Mouse (Mus musculus): ENCODE results near the gene Ccdc14. TPM values are rescaled to one million over a fixed set of nuclear protein-coding genes. Genes with fewer than 3 reads are reported as not detected.

Gene Ccdc14
- polyA plus RNA-seq, 1 experiment from 2014 or later = 8.5 TPM

GRCm38 (mm10) chr16:34667031-34667726 lies 23.2 kb upstream of the Ccdc14 start:
- WGBS = 12% methylated on average over 20 of the region's 20 CpGs
- Histone ChIP-seq H3K36me3 (ENCODE audit: control insufficient read depth, insufficient read depth, low read length) (no peaks in the 10 kb centered on the region), H3K27ac (ENCODE audit: low read length) (no peak overlapping the region), H3K27me3 (ENCODE audit: control insufficient read depth, insufficient read depth, low read length) (no peaks in the 10 kb centered on the region), H3K9me3 (ENCODE audit: control insufficient read depth, low read depth, low read length) (no peaks in the 10 kb centered on the region), H3K9ac (replicated peaks; ENCODE audit: low read depth, low read length) (no peak overlapping the region), H3K4me3 (ENCODE audit: low read depth, low read length) (no peak overlapping the region), H3K4me2 (replicated peaks; ENCODE audit: low read depth, low read length) (peak overlapping the region; percentile 22; the same call in 1 of the 2 replicates), H3K4me1 (ENCODE audit: control insufficient read depth, insufficient read depth, low read length) (no peaks in the 10 kb centered on the region)
- 0 out of 2 replicates have a peak, but pooled peaks have one; percentile 61 for ATAC-seq (ENCODE audit: insufficient number of reproducible peaks, insufficient read depth, low FRiP score, low read depth)

- Histone ChIP-seq H3K9ac (replicated peaks; ENCODE audit: low read depth, low read length) (no peak overlapping the region), H3K27ac (ENCODE audit: low read length) (no peak overlapping the region), H3K27me3 (ENCODE audit: control insufficient read depth, insufficient read depth, low read length) (no peaks in the 10 kb centered on the region), H3K4me3 (ENCODE audit: low read depth, low read length) (no peak overlapping the region), H3K4me2 (replicated peaks; ENCODE audit: low read depth, low read length) (no peak overlapping the region), H3K4me1 (ENCODE audit: control insufficient read depth, insufficient read depth, low read length) (no peaks in the 10 kb centered on the region), H3K9me3 (ENCODE audit: control insufficient read depth, low read depth, low read length) (no peaks in the 10 kb centered on the region), H3K36me3 (ENCODE audit: control insufficient read depth, insufficient read depth, low read length) (no peaks in the 10 kb centered on the region)
- ATAC-seq (ENCODE audit: insufficient number of reproducible peaks, insufficient read depth, low FRiP score, low read depth) = no peak
- WGBS = 69% methylated on average over 9 of the region's 9 CpGs
These were observed 22.1 kb upstream of the Ccdc14 start for GRCm38 (mm10) chr16:34668341-34668740.

GRCm38 (mm10) chr16:34671966-34672365 lies 18.4 kb upstream of the Ccdc14 start:
- no peak overlapping the region for H3K4me3 ChIP-seq (ENCODE audit: low read depth, low read length)
- no peaks in the 10 kb centered on the region for H3K4me1 ChIP-seq (ENCODE audit: control insufficient read depth, insufficient read depth, low read length)
- no peaks in the 10 kb centered on the region for H3K36me3 ChIP-seq (ENCODE audit: control insufficient read depth, insufficient read depth, low read length)
- H3K9ac ChIP-seq (replicated peaks; ENCODE audit: low read depth, low read length) = no peak overlapping the region
- H3K27me3 ChIP-seq (ENCODE audit: control insufficient read depth, insufficient read depth, low read length) = no peaks in the 10 kb centered on the region
- no peak overlapping the region for H3K27ac ChIP-seq (ENCODE audit: low read length)
- WGBS = 53% methylated on average over 7 of the region's 7 CpGs
- H3K9me3 ChIP-seq (ENCODE audit: control insufficient read depth, low read depth, low read length) = no peaks in the 10 kb centered on the region
- H3K4me2 ChIP-seq (replicated peaks; ENCODE audit: low read depth, low read length) = no peak overlapping the region
- no peak for ATAC-seq (ENCODE audit: insufficient number of reproducible peaks, insufficient read depth, low FRiP score, low read depth)

GRCm38 (mm10) chr16:34672822-34673221 lies 17.6 kb upstream of the Ccdc14 start:
- Histone ChIP-seq H3K4me3 (ENCODE audit: low read depth, low read length) (no peak overlapping the region), H3K9ac (replicated peaks; ENCODE audit: low read depth, low read length) (no peak overlapping the region), H3K4me2 (replicated peaks; ENCODE audit: low read depth, low read length) (no peak overlapping the region), H3K4me1 (ENCODE audit: control insufficient read depth, insufficient read depth, low read length) (no peaks in the 10 kb centered on the region), H3K27me3 (ENCODE audit: control insufficient read depth, insufficient read depth, low read length) (no peaks in the 10 kb centered on the region), H3K9me3 (ENCODE audit: control insufficient read depth, low read depth, low read length) (no peaks in the 10 kb centered on the region), H3K36me3 (ENCODE audit: control insufficient read depth, insufficient read depth, low read length) (no peaks in the 10 kb centered on the region), H3K27ac (ENCODE audit: low read length) (no peak overlapping the region)
- ATAC-seq (ENCODE audit: insufficient number of reproducible peaks, insufficient read depth, low FRiP score, low read depth) = no peak
- 76% methylated on average over 3 of the region's 3 CpGs for WGBS

- no peaks in the 10 kb centered on the region for H3K9me3 ChIP-seq (ENCODE audit: control insufficient read depth, low read depth, low read length)
- no peak overlapping the region for H3K4me3 ChIP-seq (ENCODE audit: low read depth, low read length)
- H3K4me2 ChIP-seq (replicated peaks; ENCODE audit: low read depth, low read length) = no peak overlapping the region
- no peak overlapping the region for H3K27ac ChIP-seq (ENCODE audit: low read length)
- H3K27me3 ChIP-seq (ENCODE audit: control insufficient read depth, insufficient read depth, low read length) = no peaks in the 10 kb centered on the region
- 82% methylated on average over 6 of the region's 6 CpGs for WGBS
- ATAC-seq (ENCODE audit: insufficient number of reproducible peaks, insufficient read depth, low FRiP score, low read depth) = no peak
- no peaks in the 10 kb centered on the region for H3K4me1 ChIP-seq (ENCODE audit: control insufficient read depth, insufficient read depth, low read length)
- H3K36me3 ChIP-seq (ENCODE audit: control insufficient read depth, insufficient read depth, low read length) = no peaks in the 10 kb centered on the region
- no peak overlapping the region for H3K9ac ChIP-seq (replicated peaks; ENCODE audit: low read depth, low read length)
These were observed 16.1 kb upstream of the Ccdc14 start for GRCm38 (mm10) chr16:34674365-34674764.

- ATAC-seq (ENCODE audit: insufficient number of reproducible peaks, insufficient read depth, low FRiP score, low read depth) = no peak
- Histone ChIP-seq H3K9me3 (ENCODE audit: control insufficient read depth, low read depth, low read length) (no peaks in the 10 kb centered on the region), H3K27me3 (ENCODE audit: control insufficient read depth, insufficient read depth, low read length) (no peaks in the 10 kb centered on the region), H3K4me3 (ENCODE audit: low read depth, low read length) (no peak overlapping the region), H3K36me3 (ENCODE audit: control insufficient read depth, insufficient read depth, low read length) (no peaks in the 10 kb centered on the region), H3K9ac (replicated peaks; ENCODE audit: low read depth, low read length) (no peak overlapping the region), H3K4me2 (replicated peaks; ENCODE audit: low read depth, low read length) (no peak overlapping the region), H3K27ac (ENCODE audit: low read length) (no peak overlapping the region), H3K4me1 (ENCODE audit: control insufficient read depth, insufficient read depth, low read length) (no peaks in the 10 kb centered on the region)
These were observed 8.6 kb upstream of the Ccdc14 start for GRCm38 (mm10) chr16:34681823-34682222.

- H3K27me3 ChIP-seq (ENCODE audit: control insufficient read depth, insufficient read depth, low read length) = no peaks in the 10 kb centered on the region
- H3K36me3 ChIP-seq (ENCODE audit: control insufficient read depth, insufficient read depth, low read length) = no peaks in the 10 kb centered on the region
- no peak overlapping the region; the same call in 1 of the 2 replicates for H3K4me3 ChIP-seq (ENCODE audit: low read depth, low read length)
- no peak overlapping the region for H3K27ac ChIP-seq (ENCODE audit: low read length)
- H3K9me3 ChIP-seq (ENCODE audit: control insufficient read depth, low read depth, low read length) = no peaks in the 10 kb centered on the region
- no peak for ATAC-seq (ENCODE audit: insufficient number of reproducible peaks, insufficient read depth, low FRiP score, low read depth)
- H3K9ac ChIP-seq (replicated peaks; ENCODE audit: low read depth, low read length) = no peak overlapping the region
- WGBS = 65% methylated on average over 3 of the region's 3 CpGs
- H3K4me1 ChIP-seq (ENCODE audit: control insufficient read depth, insufficient read depth, low read length) = peaks cover 4% of the 10 kb centered on the region; the same call in 1 of the 2 replicates
- no peak overlapping the region for H3K4me2 ChIP-seq (replicated peaks; ENCODE audit: low read depth, low read length)
These were observed 537 bp upstream of the Ccdc14 start for GRCm38 (mm10) chr16:34689879-34690278.

- Histone ChIP-seq H3K9me3 (ENCODE audit: control insufficient read depth, low read depth, low read length) (no peaks in the 10 kb centered on the region), H3K4me2 (replicated peaks; ENCODE audit: low read depth, low read length) (peak overlapping the region; percentile 77), H3K36me3 (ENCODE audit: control insufficient read depth, insufficient read depth, low read length) (peaks cover 6% of the 10 kb centered on the region; the same call in 1 of the 2 replicates), H3K27me3 (ENCODE audit: control insufficient read depth, insufficient read depth, low read length) (no peaks in the 10 kb centered on the region), H3K4me3 (ENCODE audit: low read depth, low read length) (peak overlapping the region; percentile 70), H3K27ac (ENCODE audit: low read length) (peak overlapping the region; percentile 86; the same call in 1 of the 2 replicates), H3K9ac (replicated peaks; ENCODE audit: low read depth, low read length) (peak overlapping the region; percentile 33), H3K4me1 (ENCODE audit: control insufficient read depth, insufficient read depth, low read length) (peaks cover 4% of the 10 kb centered on the region; the same call in 1 of the 2 replicates)
- ATAC-seq (ENCODE audit: insufficient number of reproducible peaks, insufficient read depth, low FRiP score, low read depth) = no peak
- WGBS = 12% methylated on average over 11 of the region's 11 CpGs
These were observed 740 bp downstream of the Ccdc14 start for GRCm38 (mm10) chr16:34691156-34691555.

GRCm38 (mm10) chr16:34694477-34694876 lies 4.1 kb downstream of the Ccdc14 start:
- H3K9me3 ChIP-seq (ENCODE audit: control insufficient read depth, low read depth, low read length) = no peaks in the 10 kb centered on the region
- no peaks in the 10 kb centered on the region for H3K27me3 ChIP-seq (ENCODE audit: control insufficient read depth, insufficient read depth, low read length)
- no peak overlapping the region for H3K9ac ChIP-seq (replicated peaks; ENCODE audit: low read depth, low read length)
- peaks cover 15% of the 10 kb centered on the region; the same call in 1 of the 2 replicates for H3K36me3 ChIP-seq (ENCODE audit: control insufficient read depth, insufficient read depth, low read length)
- WGBS = 86% methylated on average over 6 of the region's 7 CpGs
- peaks cover 4% of the 10 kb centered on the region; the same call in 1 of the 2 replicates for H3K4me1 ChIP-seq (ENCODE audit: control insufficient read depth, insufficient read depth, low read length)
- no peak overlapping the region for H3K27ac ChIP-seq (ENCODE audit: low read length)
- H3K4me3 ChIP-seq (ENCODE audit: low read depth, low read length) = no peak overlapping the region
- ATAC-seq (ENCODE audit: insufficient number of reproducible peaks, insufficient read depth, low FRiP score, low read depth) = no peak
- H3K4me2 ChIP-seq (replicated peaks; ENCODE audit: low read depth, low read length) = no peak overlapping the region
